Mouse (Mus musculus): Measurements from ENCODE around the gene Bach2.

DNA sequence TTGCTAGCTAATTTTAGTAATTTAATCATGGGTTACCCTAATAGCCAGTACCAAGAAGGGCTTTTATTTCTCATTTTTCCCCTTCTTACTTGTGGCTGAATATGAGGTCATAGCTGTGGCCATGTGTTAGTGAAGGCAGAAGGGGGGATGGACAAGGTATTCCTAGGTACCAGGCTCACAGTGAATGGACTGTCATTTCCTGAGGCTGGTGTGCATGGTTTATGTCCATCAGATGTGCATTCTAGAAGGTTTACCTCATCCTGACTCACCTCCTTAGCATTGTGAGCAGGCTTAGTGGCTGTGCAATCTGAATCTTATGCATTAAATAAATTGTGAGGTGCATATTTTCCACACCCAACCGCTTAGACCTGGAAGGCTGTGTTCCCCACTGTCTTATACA lies 81.4 kb downstream of the Bach2 start:
- TF ChIP-seq CTCF (IDR thresholded peaks at IDR 0.05; ENCODE audit: insufficient read depth, low read length): no peak
- no peak for TF ChIP-seq POLR2A (IDR thresholded peaks at IDR 0.05; ENCODE audit: borderline replicate concordance, extremely low read depth, low read depth, low read length)
